In genomic region chr2:9267675-9268074, GRCm38 (mm10) we compare ENCODE assay signal across 35 mouse cellular contexts.
"Had no signal": no experiment of that assay in that cellular context is flagged by ENCODE, and none has a peak within 500 bp of the region (broad histone marks: within the 10 kb centered on the region; RNA-seq: fewer than 3 reads in every experiment).

No protein-coding gene starts in this region.

- H3K4me3 ChIP-seq: heart, embryonic 10.5 days; heart, embryonic 12.5 days; heart, embryonic 13.5 days; heart, embryonic 15.5 days; hindbrain, embryonic 10.5 days; hindbrain, embryonic 12.5 days; hindbrain, embryonic 13.5 days; hindbrain, embryonic 15.5 days; intestine, embryonic 15.5 days; kidney, embryonic 15.5 days; layer of hippocampus, adult 2 months had no signal

- H3K4me1 ChIP-seq: heart, embryonic 10.5 days; heart, embryonic 12.5 days; heart, embryonic 13.5 days; heart, embryonic 15.5 days; hindbrain, embryonic 10.5 days; hindbrain, embryonic 12.5 days; hindbrain, embryonic 13.5 days; hindbrain, embryonic 15.5 days; intestine, embryonic 15.5 days; kidney, embryonic 15.5 days had no signal

- ATAC-seq: hindbrain, embryonic 16.5 days; hindbrain, postnatal 0 days; inflammation-experienced regulatory T-cells, adult 6 months; intestine, embryonic 15.5 days; intestine, embryonic 16.5 days; intestine, postnatal 0 days had no signal

- H3K27me3 ChIP-seq: heart, embryonic 12.5 days; heart, embryonic 13.5 days; heart, embryonic 15.5 days; hindbrain, embryonic 12.5 days; hindbrain, embryonic 13.5 days; hindbrain, embryonic 15.5 days; intestine, embryonic 15.5 days; kidney, embryonic 15.5 days had no signal

- H3K4me2 ChIP-seq: heart, embryonic 11.5 days; heart, embryonic 12.5 days; heart, embryonic 13.5 days; heart, embryonic 15.5 days; hindbrain, embryonic 12.5 days; hindbrain, embryonic 13.5 days; hindbrain, embryonic 14.5 days; hindbrain, embryonic 15.5 days; intestine, embryonic 15.5 days; kidney, embryonic 15.5 days had no signal

- DNase-seq: heart, postnatal 10 days; heart, postnatal 14 days; heart, postnatal 36 days; heart, postnatal 4 days; kidney, adult 11 months; kidney, adult 18-20 months; kidney, adult 2 months; kidney, adult 8-10 months; kidney, adult 9 months; kidney, postnatal 10 days; kidney, postnatal 14 days; kidney, postnatal 25 days; kidney, postnatal 36 days; kidney, postnatal 4 days; layer of hippocampus, adult 9-11 months; layer of hippocampus, postnatal 36 days had no signal

- H3K27ac ChIP-seq: heart, embryonic 10.5 days; heart, embryonic 13.5 days; heart, embryonic 15.5 days; hindbrain, embryonic 10.5 days; hindbrain, embryonic 12.5 days; hindbrain, embryonic 13.5 days; hindbrain, embryonic 14.5 days; hindbrain, embryonic 15.5 days; hindbrain, postnatal 0 days; intestine, embryonic 15.5 days; kidney, embryonic 15.5 days; kidney, postnatal 0 days; layer of hippocampus, adult 2 months had no signal

- H3K36me3 ChIP-seq: heart, embryonic 10.5 days; heart, embryonic 12.5 days; heart, embryonic 13.5 days; heart, embryonic 15.5 days; hindbrain, embryonic 10.5 days; hindbrain, embryonic 12.5 days; hindbrain, embryonic 13.5 days; hindbrain, embryonic 15.5 days; intestine, embryonic 15.5 days; kidney, embryonic 15.5 days had no signal

- H3K9ac ChIP-seq: heart, embryonic 12.5 days; heart, embryonic 13.5 days; heart, embryonic 15.5 days; hindbrain, embryonic 12.5 days; hindbrain, embryonic 13.5 days; hindbrain, embryonic 14.5 days; hindbrain, embryonic 15.5 days; intestine, embryonic 15.5 days; kidney, embryonic 15.5 days had no signal

- H3K9me3 ChIP-seq: heart, embryonic 10.5 days; heart, embryonic 12.5 days; heart, embryonic 13.5 days; heart, embryonic 15.5 days; hindbrain, embryonic 10.5 days; hindbrain, embryonic 12.5 days; hindbrain, embryonic 13.5 days; hindbrain, embryonic 15.5 days; intestine, embryonic 15.5 days; kidney, embryonic 15.5 days had no signal
